Mouse (Mus musculus): ENCODE results near the gene Axdnd1. TPM values are rescaled to one million over a fixed set of nuclear protein-coding genes. Genes with fewer than 3 reads are reported as not detected.

Axdnd1 gene
- polyA plus RNA-seq, 1 experiment from 2014 or later, result not detected

DNA sequence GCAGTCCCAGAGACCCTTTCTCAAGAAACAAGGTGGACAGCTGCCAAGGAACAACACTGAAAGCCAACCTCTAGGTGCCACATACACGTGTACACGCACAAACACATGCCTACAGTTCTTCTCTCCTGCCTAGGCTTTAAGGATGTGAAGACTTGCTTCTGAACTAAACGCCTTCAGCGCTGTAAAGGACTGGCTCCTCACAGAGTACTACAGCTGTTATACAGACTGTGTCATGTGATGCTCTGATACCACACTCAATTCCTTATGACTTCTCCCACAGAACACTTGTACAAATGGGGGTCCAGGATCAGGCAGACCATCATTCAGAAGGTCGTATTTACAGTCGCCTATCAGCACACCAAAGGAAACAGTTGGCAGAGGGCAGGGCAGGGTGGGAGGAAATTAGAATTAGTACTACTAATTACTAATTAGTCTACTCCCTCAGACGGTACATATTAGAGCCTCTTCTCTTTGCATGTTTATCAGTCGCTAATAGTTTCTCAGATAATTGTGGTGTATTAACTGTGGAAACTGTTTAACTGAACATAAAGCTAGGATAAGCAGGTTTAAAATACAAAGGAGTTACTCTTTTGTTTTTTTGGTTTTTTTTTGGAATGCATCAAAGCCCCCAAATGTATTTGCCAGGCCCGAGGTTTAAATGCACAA, 132.3 kb downstream of the Axdnd1 start:
- Histone ChIP-seq H3K36me3 (ENCODE audit: control insufficient read depth, insufficient read depth, low read length) (no peaks in the 10 kb centered on the region), H3K4me1 (ENCODE audit: control insufficient read depth, insufficient read depth, low read length) (no peaks in the 10 kb centered on the region), H3K9ac (ENCODE audit: low read length) (no peak overlapping the region), H3K9me3 (ENCODE audit: control insufficient read depth, low read length) (no peaks in the 10 kb centered on the region), H3K27me3 (ENCODE audit: control insufficient read depth, insufficient read depth, low read length) (no peaks in the 10 kb centered on the region), H3K4me2 (ENCODE audit: low read depth) (no peak overlapping the region), H3K27ac (ENCODE audit: low read depth, low read length) (no peak overlapping the region), H3K4me3 (ENCODE audit: low read depth, low read length) (no peak overlapping the region)
- ATAC-seq (ENCODE audit: insufficient read depth, low FRiP score, low TSS enrichment) (no peak), DNase-seq (ENCODE audit: low spot score) (no peak)
- 84% methylated on average over 9 of the region's 9 CpGs for WGBS

DNA sequence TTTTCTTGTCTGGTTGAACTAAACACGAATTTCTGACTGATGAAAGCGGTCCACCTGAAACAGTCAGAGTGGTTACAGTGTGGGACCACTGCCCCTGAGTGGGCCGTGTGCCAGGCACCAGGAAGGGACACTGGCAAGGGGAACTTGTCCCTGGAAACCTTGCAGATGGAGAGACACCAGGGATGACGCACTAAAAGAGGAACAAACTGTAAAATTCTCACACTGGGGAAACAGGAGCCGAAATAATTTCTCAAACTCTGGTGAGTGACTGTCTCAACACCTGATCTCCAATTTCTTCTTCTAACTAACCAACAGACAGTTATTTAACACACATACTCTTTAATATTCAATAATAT, 135.4 kb downstream of the Axdnd1 start:
- H3K4me1 ChIP-seq (ENCODE audit: control insufficient read depth, insufficient read depth, low read length), result no peaks in the 10 kb centered on the region
- H3K9me3 ChIP-seq (ENCODE audit: control insufficient read depth, low read length), result no peaks in the 10 kb centered on the region
- H3K4me2 ChIP-seq (ENCODE audit: low read depth), result no peak overlapping the region
- H3K27me3 ChIP-seq (ENCODE audit: control insufficient read depth, insufficient read depth, low read length), result no peaks in the 10 kb centered on the region
- H3K4me3 ChIP-seq (ENCODE audit: low read depth, low read length), result no peak overlapping the region
- 89% methylated on average over 5 of the region's 5 CpGs for WGBS
- no peak overlapping the region for H3K27ac ChIP-seq (ENCODE audit: low read depth, low read length)
- H3K9ac ChIP-seq (ENCODE audit: low read length), result no peak overlapping the region
- ATAC-seq (ENCODE audit: insufficient read depth, low FRiP score, low TSS enrichment) (no peak), DNase-seq (ENCODE audit: low spot score) (no peak)
- H3K36me3 ChIP-seq (ENCODE audit: control insufficient read depth, insufficient read depth, low read length), result no peaks in the 10 kb centered on the region

DNA sequence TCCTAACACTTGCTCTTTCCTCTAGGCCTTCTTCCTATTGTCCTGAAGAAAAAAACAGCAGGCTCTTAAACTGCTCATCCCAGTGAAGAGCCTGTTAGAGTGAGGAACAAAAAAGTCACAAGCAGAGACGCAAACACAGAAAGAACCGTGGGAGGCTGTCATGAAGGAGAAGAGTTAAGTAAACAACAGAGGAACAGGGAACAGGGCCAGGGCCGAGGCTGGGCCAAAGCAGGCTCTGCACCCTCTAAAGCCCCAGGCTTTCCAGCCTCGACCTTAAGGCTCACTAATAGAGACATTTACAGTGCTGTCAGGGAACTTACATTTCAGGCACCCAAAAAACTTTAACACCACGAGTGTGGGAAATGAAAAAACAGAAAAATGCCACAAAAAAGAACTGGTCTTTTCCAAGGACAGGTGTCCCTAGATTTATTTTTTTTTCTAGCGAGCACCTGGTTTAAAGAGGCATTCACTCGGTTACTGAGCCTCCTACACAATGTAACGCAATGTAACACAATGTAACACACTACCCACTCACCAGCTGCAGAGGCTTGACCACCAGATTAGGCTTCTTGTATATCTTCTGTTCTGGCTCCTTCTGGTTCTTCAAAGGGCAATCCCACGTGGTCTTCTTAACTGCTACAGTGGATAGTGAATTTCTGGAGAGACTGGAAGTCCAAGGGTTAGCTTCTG, 136.0 kb downstream of the Axdnd1 start:
- H3K27ac ChIP-seq (ENCODE audit: low read depth, low read length), result no peak overlapping the region
- DNase-seq (ENCODE audit: low spot score) (no peak), ATAC-seq (ENCODE audit: insufficient read depth, low FRiP score, low TSS enrichment) (no peak)
- 51% methylated on average over 9 of the region's 9 CpGs for WGBS
- no peak overlapping the region for H3K4me2 ChIP-seq (ENCODE audit: low read depth)
- no peaks in the 10 kb centered on the region for H3K4me1 ChIP-seq (ENCODE audit: control insufficient read depth, insufficient read depth, low read length)
- no peaks in the 10 kb centered on the region for H3K9me3 ChIP-seq (ENCODE audit: control insufficient read depth, low read length)
- H3K4me3 ChIP-seq (ENCODE audit: low read depth, low read length), result no peak overlapping the region
- no peaks in the 10 kb centered on the region for H3K27me3 ChIP-seq (ENCODE audit: control insufficient read depth, insufficient read depth, low read length)
- H3K9ac ChIP-seq (ENCODE audit: low read length), result no peak overlapping the region
- H3K36me3 ChIP-seq (ENCODE audit: control insufficient read depth, insufficient read depth, low read length), result no peaks in the 10 kb centered on the region

DNA sequence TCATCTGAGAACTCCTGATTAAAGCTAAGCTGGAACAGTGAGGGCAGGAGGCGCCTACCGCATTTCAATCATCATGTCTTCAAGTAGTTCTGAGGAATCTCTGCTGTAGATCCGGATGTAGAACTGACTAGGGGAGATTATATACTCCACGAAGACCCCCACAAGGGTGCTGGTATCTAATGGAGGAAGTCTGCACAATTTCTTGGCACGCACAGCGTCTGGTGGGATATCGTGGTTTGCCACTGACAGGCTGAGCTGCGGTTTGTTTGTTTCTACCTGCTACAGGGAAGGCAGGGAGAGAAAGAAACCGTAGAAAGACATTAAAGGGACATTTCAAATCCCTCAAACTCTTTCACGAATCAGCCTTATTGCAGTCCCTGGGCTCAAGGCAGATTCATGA, 136.8 kb downstream of the Axdnd1 start:
- H3K27me3 ChIP-seq (ENCODE audit: control insufficient read depth, insufficient read depth, low read length), result no peaks in the 10 kb centered on the region
- no peaks in the 10 kb centered on the region for H3K4me1 ChIP-seq (ENCODE audit: control insufficient read depth, insufficient read depth, low read length)
- no peak overlapping the region for H3K4me3 ChIP-seq (ENCODE audit: low read depth, low read length)
- no peak for ATAC-seq (ENCODE audit: insufficient read depth, low FRiP score, low TSS enrichment)
- no peak for DNase-seq (ENCODE audit: low spot score)
- WGBS, result 76% methylated on average over 10 of the region's 10 CpGs
- no peaks in the 10 kb centered on the region for H3K36me3 ChIP-seq (ENCODE audit: control insufficient read depth, insufficient read depth, low read length)
- H3K9me3 ChIP-seq (ENCODE audit: control insufficient read depth, low read length), result no peaks in the 10 kb centered on the region
- no peak overlapping the region for H3K9ac ChIP-seq (ENCODE audit: low read length)
- H3K4me2 ChIP-seq (ENCODE audit: low read depth), result no peak overlapping the region
- no peak overlapping the region for H3K27ac ChIP-seq (ENCODE audit: low read depth, low read length)

DNA sequence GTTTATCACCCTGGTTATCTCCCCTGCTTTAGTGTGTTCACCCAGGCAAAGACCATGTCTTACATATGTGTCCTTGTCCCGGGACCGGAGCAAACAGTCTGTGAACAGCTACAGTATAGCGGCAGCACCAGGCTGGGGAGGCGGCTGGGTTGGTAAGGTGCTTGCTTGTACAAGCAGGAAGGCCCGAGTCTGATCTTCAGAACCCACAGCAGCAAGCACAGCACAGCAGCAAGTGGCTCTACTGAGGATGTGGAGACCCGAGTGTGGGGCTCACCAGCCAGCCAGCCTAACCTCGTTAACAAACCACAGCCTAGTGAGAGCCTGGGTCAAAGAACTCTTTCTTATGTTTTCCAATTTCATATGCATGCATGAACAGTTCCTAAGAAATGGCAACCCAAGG, 140.8 kb downstream of the Axdnd1 start:
- no peak for ATAC-seq (ENCODE audit: insufficient read depth, low FRiP score, low TSS enrichment)
- whole genome bisulfite sequencing, result 85% methylated on average over 7 of the region's 7 CpGs

DNA sequence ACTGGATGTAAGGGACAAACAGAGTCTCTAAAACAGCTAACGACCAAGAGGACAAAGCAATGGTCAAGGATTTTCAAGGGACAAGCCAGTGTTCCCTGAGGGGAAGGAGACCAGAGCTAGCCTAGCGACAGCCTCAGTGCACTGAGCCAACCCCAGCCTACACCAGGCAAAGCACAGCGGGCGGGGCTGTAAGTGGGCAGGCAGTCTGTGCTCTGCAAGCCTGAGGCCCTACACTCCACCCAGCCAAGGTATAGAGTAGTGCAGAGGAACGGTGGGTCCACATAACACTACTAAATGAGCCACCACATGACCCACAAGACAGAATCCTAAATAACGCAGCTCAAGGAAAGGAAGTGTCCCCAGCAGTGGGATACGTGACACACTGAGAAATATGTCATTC, 147.3 kb downstream of the Axdnd1 start:
- H3K27me3 ChIP-seq (ENCODE audit: control insufficient read depth, insufficient read depth, low read length), result no peaks in the 10 kb centered on the region

More for the DNA sequence above, 140.8 kb downstream of the Axdnd1 start:
- Histone ChIP-seq H3K4me2 (ENCODE audit: low read depth) (no peak overlapping the region), H3K9me3 (ENCODE audit: control insufficient read depth, low read length) (no peaks in the 10 kb centered on the region), H3K27me3 (ENCODE audit: control insufficient read depth, insufficient read depth, low read length) (no peaks in the 10 kb centered on the region), H3K9ac (ENCODE audit: low read length) (no peak overlapping the region), H3K4me3 (ENCODE audit: low read depth, low read length) (no peak overlapping the region), H3K36me3 (ENCODE audit: control insufficient read depth, insufficient read depth, low read length) (no peaks in the 10 kb centered on the region), H3K27ac (ENCODE audit: low read depth, low read length) (no peak overlapping the region), H3K4me1 (ENCODE audit: control insufficient read depth, insufficient read depth, low read length) (no peaks in the 10 kb centered on the region)
- no peak for DNase-seq (ENCODE audit: low spot score)

More for the DNA sequence above, 147.3 kb downstream of the Axdnd1 start:
- Histone ChIP-seq H3K4me1 (ENCODE audit: control insufficient read depth, insufficient read depth, low read length) (no peaks in the 10 kb centered on the region; the same call in 1 of the 2 replicates), H3K36me3 (ENCODE audit: control insufficient read depth, insufficient read depth, low read length) (no peaks in the 10 kb centered on the region), H3K9ac (ENCODE audit: low read length) (no peak overlapping the region), H3K9me3 (ENCODE audit: control insufficient read depth, low read length) (no peaks in the 10 kb centered on the region), H3K4me3 (ENCODE audit: low read depth, low read length) (no peak overlapping the region), H3K4me2 (ENCODE audit: low read depth) (no peak overlapping the region), H3K27ac (ENCODE audit: low read depth, low read length) (no peak overlapping the region)
- no peak for ATAC-seq (ENCODE audit: insufficient read depth, low FRiP score, low TSS enrichment)
- WGBS, result 67% methylated on average over 7 of the region's 7 CpGs
- no peak for DNase-seq (ENCODE audit: low spot score)

Other genes with a start within 250 kb of the Axdnd1 start
- 4.6 and 5.8 TPM in 2 replicates for gene Fam163a, start 216.1 kb downstream of the Axdnd1 start, polyA plus RNA-seq (2014; fragmentation: Nextera tagmentation; extraction: Ambion mirVana)
- gene Tdrd5, start 117.5 kb downstream of the Axdnd1 start, polyA plus RNA-seq (2014; fragmentation: Nextera tagmentation; extraction: Ambion mirVana), result 0.07 TPM in 1 of 2 replicates, not detected in the other
- gene Nphs2, start 110.4 kb downstream of the Axdnd1 start, polyA plus RNA-seq (2014; fragmentation: Nextera tagmentation; extraction: Ambion mirVana), result not detected in 2 replicates
- 835 and 853 TPM in 2 replicates for gene Gm2000, start 55.1 kb downstream of the Axdnd1 start, polyA plus RNA-seq (2014; fragmentation: Nextera tagmentation; extraction: Ambion mirVana)
- 19.7 and 22.3 TPM in 2 replicates for gene Soat1, start 53.2 kb upstream of the Axdnd1 start, polyA plus RNA-seq (2014; fragmentation: Nextera tagmentation; extraction: Ambion mirVana)
- 0.30 and 0.44 TPM in 2 replicates for gene Gm10031, start 102.9 kb upstream of the Axdnd1 start, polyA plus RNA-seq (2014; fragmentation: Nextera tagmentation; extraction: Ambion mirVana)
- gene Abl2, start 137.6 kb upstream of the Axdnd1 start, polyA plus RNA-seq (2014; fragmentation: Nextera tagmentation; extraction: Ambion mirVana), result 6.0 TPM in 2 replicates

Data from neural tube, embryonic 11.5 days (tissue).